Mouse (Mus musculus) CH12.LX (cell line): ENCODE measurements at regions not wholly inside any gene's neighbourhood (a gene's known extent, or its start where the extent isn't known, plus 50 kb on each side); places are given as distances from the start of the nearest gene placed in this dataset.

Experiments used
- E2F4 ChIP-seq: IDR thresholded peaks from 2 replicates; pipeline ENCODE4 v1.6.1; 2011; ENCODE audit warnings: low read depth, low read length, improper control_type of control experiment; ENCODE audit not compliant: insufficient replicate concordance
- ZKSCAN1 ChIP-seq: IDR thresholded peaks from 2 replicates; pipeline ENCODE4 v1.6.1; 2012; ENCODE audit warnings: low read depth, inconsistent platforms, low read length, improper control_type of control experiment, borderline replicate concordance

DNA sequence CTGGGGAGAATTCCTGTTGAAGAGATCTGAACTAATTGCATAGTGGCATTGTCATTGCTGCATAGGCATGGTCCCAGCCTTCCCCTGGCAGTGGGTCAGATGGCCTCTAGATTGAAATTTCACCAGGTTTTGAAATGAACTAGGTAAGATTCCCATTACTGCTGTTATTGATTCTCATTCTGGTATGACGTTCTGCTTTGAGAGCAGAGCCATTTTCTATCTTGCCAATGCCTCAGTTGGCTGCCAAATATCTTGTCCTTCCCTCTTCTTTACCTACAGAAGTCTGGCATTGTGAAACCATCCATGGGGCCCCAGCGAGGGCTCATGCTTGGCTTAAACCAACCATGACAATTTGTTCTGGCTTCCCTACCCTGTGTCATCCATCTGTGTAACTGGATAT, 232.5 kb downstream of the Gm10260 start:
- TF ChIP-seq ZKSCAN1, result no peak
- no peak for TF ChIP-seq E2F4
